Mouse (Mus musculus) limb, embryonic 13.5 days (tissue): ENCODE measurements at regions not wholly inside any gene's neighbourhood (a gene's known extent, or its start where the extent isn't known, plus 50 kb on each side); places are given as distances from the start of the nearest gene placed in this dataset.

Experiments used
- ATAC-seq: fragments of 200-750 bp; cut with Nextera tagmentation; 2 replicates; pipeline ENCODE4 v1.8.0; 2017; ENCODE audit warnings: low read depth, moderate number of reproducible peaks, moderate TSS enrichment; ENCODE audit not compliant: low FRiP score
- H3K27ac ChIP-seq: fragments of 300-500 bp; sonication (generic); 2 replicates; pipeline ENCODE4 v1.5.1; 2015; ENCODE audit warnings: inconsistent platforms, mild to moderate bottlenecking, moderate library complexity
- H3K27me3 ChIP-seq: fragments of 300-500 bp; sonication (generic); 2 replicates; pipeline ENCODE4 v1.6.1; 2015; ENCODE audit warnings: mild to moderate bottlenecking, inconsistent platforms
- H3K36me3 ChIP-seq: fragments of 300-500 bp; sonication (generic); 2 replicates; pipeline ENCODE4 v1.6.1; 2015; ENCODE audit warnings: inconsistent platforms, mild to moderate bottlenecking, moderate library complexity
- H3K4me1 ChIP-seq: fragments of 300-500 bp; sonication (generic); 2 replicates; pipeline ENCODE4 v1.6.1; 2015; ENCODE audit warnings: inconsistent platforms
- H3K4me2 ChIP-seq: fragments of 300-500 bp; sonication (generic); replicated peaks from 2 replicates; pipeline ENCODE4 v1.6.1; 2015; ENCODE audit warnings: inconsistent platforms, mild to moderate bottlenecking, moderate library complexity
- H3K4me3 ChIP-seq: fragments of 300-500 bp; sonication (generic); 2 replicates; pipeline ENCODE4 v1.5.1; 2015; ENCODE audit warnings: moderate library complexity, mild to moderate bottlenecking, inconsistent platforms
- H3K9ac ChIP-seq: fragments of 300-500 bp; sonication (generic); 2 replicates; pipeline ENCODE4 v1.6.1; 2015; ENCODE audit warnings: mild to moderate bottlenecking, inconsistent platforms
- H3K9me3 ChIP-seq: fragments of 300-500 bp; sonication (generic); 2 replicates; pipeline ENCODE4 v1.6.1; 2016; ENCODE audit warnings: inconsistent platforms
- WGBS: fragments of 180-500 bp; shearing (Covaris S2); methylation state at CpG from one replicate; pipeline ENCODE4 v1.1.7; 2015; 5-methylcytosine and 5-hydroxymethylcytosine counted together

DNA sequence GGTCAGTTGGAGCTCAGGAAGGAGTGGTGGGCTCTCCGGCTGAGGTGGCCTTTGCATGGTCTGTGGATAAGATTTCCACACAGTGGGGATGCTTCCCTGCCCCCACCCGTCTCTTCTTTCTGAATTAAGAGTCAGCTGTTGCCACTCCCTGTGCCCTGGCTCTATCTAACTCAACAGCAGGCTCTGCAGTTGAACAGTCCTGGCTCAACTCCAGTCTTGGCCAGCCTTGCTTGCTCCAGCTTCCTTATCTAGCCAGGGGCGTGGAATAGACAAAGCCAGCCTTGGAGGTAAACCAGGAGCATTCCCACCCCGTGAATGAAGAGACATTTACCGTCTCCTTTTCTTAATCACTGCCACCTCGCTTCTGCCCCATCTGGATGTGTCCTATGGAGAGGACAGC is 89.7 kb downstream of the Mn1 start:
- Histone ChIP-seq H3K36me3 (no peaks in the 10 kb centered on the region), H3K27ac (no peak overlapping the region), H3K4me2 (no peak overlapping the region), H3K27me3 (peaks cover 21% of the 10 kb centered on the region), H3K4me3 (no peak overlapping the region), H3K9me3 (no peaks in the 10 kb centered on the region), H3K4me1 (peaks cover 38% of the 10 kb centered on the region), H3K9ac (no peak overlapping the region)
- no peak for ATAC-seq
- 76% methylated on average over 6 of the region's 6 CpGs for WGBS

DNA sequence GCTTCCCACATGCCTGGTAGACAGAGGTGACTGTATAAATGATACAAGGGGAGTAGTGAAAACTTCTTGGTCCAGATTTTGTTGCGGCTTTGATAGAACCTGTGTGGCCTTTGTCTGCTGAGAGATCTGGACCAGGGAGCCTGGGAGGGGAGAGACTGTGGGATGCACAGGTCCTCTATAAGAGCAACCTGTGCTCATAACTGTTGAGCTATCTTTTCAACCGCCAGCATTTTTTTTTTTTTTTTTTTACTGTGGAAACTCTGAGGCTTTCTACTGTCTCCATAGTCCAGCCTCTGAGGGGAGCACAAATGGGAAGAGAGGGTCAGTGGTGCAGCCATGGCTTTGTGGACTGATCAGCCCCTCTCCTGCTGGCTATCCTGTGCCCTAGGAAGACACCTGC is 90.2 kb downstream of the Mn1 start:
- no peak overlapping the region for H3K9ac ChIP-seq
- no peak for ATAC-seq
- H3K27me3 ChIP-seq: peaks cover 20% of the 10 kb centered on the region
- H3K27ac ChIP-seq: no peak overlapping the region
- no peaks in the 10 kb centered on the region for H3K36me3 ChIP-seq
- H3K4me1 ChIP-seq: peaks cover 43% of the 10 kb centered on the region
- H3K4me2 ChIP-seq: no peak overlapping the region
- WGBS: 86% methylated on average over 2 of the region's 2 CpGs
- no peaks in the 10 kb centered on the region for H3K9me3 ChIP-seq
- H3K4me3 ChIP-seq: no peak overlapping the region

DNA sequence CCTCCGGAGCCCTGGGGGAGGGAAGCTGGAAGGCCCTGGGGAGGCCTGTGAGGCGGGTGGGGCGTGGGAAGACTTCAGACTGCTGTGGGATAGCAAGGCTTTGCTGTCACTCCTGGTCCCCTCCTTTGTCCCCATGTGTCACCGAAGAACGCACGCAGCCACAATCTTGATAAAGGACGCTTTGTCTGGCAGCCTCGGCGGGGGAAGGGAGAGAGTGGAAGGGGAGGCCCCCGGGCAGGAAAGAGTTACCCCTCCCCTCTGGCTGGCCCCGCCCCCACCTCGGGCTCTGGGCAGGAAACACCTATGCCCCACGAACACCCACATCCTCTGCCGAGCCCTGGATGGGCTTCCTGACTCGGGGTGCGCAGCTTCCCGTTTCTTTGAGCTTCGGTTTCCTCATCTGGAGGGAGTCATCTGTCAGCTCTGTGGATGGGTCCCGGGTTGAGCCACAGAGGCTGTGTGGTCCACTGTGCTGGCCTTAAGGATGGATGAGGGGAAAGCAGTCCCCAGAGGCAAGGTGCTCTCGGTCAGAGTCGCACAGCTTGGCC is 91.9 kb downstream of the Mn1 start:
- peak overlapping the region; percentile 54 for H3K9ac ChIP-seq
- peak; percentile 45; the same call in 1 of the 2 replicates for ATAC-seq
- WGBS: 4% methylated on average over 21 of the region's 21 CpGs
- peak overlapping the region; percentile 60 for H3K4me2 ChIP-seq
- no peaks in the 10 kb centered on the region for H3K36me3 ChIP-seq
- peaks cover 45% of the 10 kb centered on the region for H3K4me1 ChIP-seq
- H3K9me3 ChIP-seq: no peaks in the 10 kb centered on the region
- H3K27me3 ChIP-seq: peaks cover 28% of the 10 kb centered on the region
- H3K27ac ChIP-seq: 0 out of 2 replicates have a peak overlapping the region, but pooled peaks have one; percentile 23
- H3K4me3 ChIP-seq: peak overlapping the region; percentile 33

DNA sequence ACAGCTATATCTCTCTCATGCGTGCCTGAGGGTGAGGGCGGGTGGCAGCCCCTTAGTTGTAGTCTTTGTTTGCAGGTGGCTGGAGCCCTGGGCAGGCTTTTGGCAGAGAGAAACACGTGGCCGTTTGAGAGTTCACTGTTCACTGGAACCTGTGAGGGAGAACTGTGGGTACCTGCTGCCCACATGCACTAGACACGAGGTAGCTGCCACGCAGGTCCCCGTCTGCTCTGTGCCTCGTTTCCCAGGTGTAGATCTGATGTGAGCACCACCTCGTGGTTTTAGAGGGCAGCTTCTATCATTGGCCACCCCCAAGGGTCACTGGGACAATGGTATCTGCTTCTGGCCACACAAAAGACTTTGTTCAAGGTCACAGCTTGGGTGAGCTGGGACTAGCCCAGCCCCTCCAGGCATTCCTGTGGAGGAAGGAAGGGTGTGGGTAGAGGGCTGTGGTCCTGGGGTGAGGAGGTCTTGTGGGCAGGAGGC is 92.5 kb downstream of the Mn1 start:
- Histone ChIP-seq H3K27ac (0 out of 2 replicates have a peak overlapping the region, but pooled peaks have one; percentile 23), H3K9me3 (no peaks in the 10 kb centered on the region)

DNA sequence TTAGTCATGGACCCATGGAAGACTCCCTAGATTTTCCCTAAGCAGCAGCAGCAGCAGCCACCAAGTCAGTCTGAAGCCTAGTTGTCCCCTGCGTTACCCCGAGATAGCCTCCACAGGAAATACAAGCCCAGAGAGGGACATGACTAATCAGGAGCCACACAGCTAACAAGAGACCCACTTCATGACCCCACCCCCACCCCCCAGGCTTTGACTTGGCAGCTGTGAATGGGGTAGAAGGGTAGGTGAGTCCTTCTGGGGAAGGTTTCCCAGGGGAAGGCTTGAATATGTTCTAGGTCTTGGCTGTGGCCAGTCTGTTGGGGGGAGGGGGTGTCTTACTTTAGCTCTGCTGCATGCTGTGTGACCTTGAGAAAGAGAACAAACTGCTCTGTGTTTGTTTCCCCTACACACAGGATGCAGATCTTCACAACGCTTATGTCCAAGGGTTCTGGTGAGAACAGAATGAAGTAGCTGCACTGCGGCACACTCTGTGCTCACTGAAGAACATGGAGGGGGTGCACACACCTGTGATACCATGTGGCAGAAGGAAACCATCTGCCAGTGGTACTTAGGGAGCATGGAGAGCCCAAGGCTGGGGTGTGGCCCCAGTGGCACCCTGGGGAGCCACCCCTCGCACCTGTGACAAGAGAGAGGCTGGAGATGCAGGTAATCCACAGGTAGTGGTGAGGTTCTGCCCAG is 93.2 kb downstream of the Mn1 start:
- Histone ChIP-seq H3K27ac (no peak overlapping the region), H3K4me1 (peaks cover 45% of the 10 kb centered on the region)
- 70% methylated on average over 5 of the region's 5 CpGs for WGBS

More for the DNA sequence above, 92.5 kb downstream of the Mn1 start:
- ATAC-seq: 0 out of 2 replicates have a peak, but pooled peaks have one; percentile 3
- Histone ChIP-seq H3K27me3 (peaks cover 28% of the 10 kb centered on the region), H3K4me1 (peaks cover 45% of the 10 kb centered on the region), H3K4me2 (peak overlapping the region; percentile 60), H3K36me3 (no peaks in the 10 kb centered on the region), H3K4me3 (peak overlapping the region; percentile 33), H3K9ac (peak overlapping the region; percentile 54; the same call in 1 of the 2 replicates)
- 11% methylated on average over 9 of the region's 9 CpGs for WGBS

DNA sequence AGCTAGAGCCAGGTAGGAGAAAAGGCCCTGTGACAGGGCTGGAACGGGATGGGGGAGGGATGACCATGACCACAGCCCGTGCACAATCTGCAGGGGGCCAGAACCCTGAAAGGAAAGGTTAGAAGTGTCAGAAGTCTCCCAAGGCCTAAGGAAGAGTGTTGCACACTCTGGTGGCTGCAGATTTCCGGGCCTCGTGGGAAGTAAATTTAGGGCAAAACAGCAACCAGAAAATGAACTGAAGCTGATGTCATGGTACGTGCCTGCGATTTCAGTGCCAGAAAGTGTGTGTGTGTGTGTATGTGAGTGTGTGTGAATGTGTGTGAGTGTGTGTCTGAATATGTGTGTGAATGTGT is 93.7 kb downstream of the Mn1 start:
- H3K4me3 ChIP-seq: no peak overlapping the region
- H3K4me1 ChIP-seq: peaks cover 44% of the 10 kb centered on the region
- WGBS: 67% methylated on average over 6 of the region's 6 CpGs
- no peaks in the 10 kb centered on the region for H3K36me3 ChIP-seq
- H3K27me3 ChIP-seq: peaks cover 28% of the 10 kb centered on the region
- H3K27ac ChIP-seq: no peak overlapping the region
- no peak overlapping the region for H3K9ac ChIP-seq
- no peaks in the 10 kb centered on the region for H3K9me3 ChIP-seq
- H3K4me2 ChIP-seq: no peak overlapping the region
- ATAC-seq: no peak

More for the DNA sequence above, 93.2 kb downstream of the Mn1 start:
- Histone ChIP-seq H3K9ac (no peak overlapping the region), H3K36me3 (no peaks in the 10 kb centered on the region), H3K9me3 (no peaks in the 10 kb centered on the region), H3K4me3 (no peak overlapping the region), H3K27me3 (peaks cover 28% of the 10 kb centered on the region), H3K4me2 (no peak overlapping the region)
- ATAC-seq: no peak

DNA sequence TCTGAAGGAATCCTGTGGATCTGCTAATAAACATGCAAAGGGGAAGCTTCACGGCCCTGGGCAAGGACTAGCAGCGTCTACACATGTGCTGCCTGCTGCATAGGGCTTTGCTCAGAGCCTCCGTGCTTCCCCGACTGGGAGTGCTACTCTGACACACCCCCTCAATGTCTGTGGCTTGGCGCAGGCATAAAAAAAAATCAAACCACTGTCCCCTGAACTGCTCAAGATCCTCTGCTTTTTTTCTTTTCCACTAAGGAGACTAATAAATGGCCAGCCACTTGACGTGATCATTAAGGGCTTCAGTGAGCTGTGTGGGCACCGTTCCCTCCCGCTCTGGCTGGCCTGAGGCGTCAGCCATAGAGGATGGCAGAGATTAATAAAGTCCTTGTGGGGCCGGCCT is 94.8 kb downstream of the Mn1 start:
- H3K27ac ChIP-seq: no peak overlapping the region
- no peak overlapping the region for H3K4me3 ChIP-seq
- 9% methylated on average over 10 of the region's 10 CpGs for WGBS
- peak overlapping the region; percentile 14; the same call in 1 of the 2 replicates for H3K9ac ChIP-seq
- no peaks in the 10 kb centered on the region for H3K9me3 ChIP-seq
- peaks cover 28% of the 10 kb centered on the region for H3K27me3 ChIP-seq
- ATAC-seq: no peak
- H3K4me2 ChIP-seq: no peak overlapping the region
- H3K4me1 ChIP-seq: peaks cover 33% of the 10 kb centered on the region
- H3K36me3 ChIP-seq: no peaks in the 10 kb centered on the region

DNA sequence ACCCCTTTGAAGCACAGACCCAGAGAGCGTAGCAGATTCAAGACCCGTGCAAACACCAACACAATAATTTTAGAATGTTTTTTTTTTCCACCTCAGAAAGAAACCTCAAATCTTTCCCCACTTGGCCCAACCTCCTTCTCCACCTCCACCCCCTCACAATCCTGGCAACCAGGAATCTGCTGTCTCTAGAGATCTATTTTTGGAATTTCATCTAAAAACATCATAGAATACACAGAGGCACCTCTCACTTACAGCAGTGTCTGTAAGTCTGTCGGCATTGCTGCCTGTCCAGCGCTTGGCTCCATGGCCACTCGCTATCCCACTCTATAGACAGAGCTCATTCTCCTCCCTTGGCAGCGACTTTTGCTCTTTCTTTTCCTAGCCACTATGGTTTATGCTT is 96.8 kb downstream of the Mn1 start:
- Histone ChIP-seq H3K36me3 (no peaks in the 10 kb centered on the region), H3K27ac (no peak overlapping the region), H3K4me1 (peaks cover 28% of the 10 kb centered on the region), H3K27me3 (peaks cover 28% of the 10 kb centered on the region), H3K9me3 (no peaks in the 10 kb centered on the region), H3K4me3 (no peak overlapping the region), H3K4me2 (no peak overlapping the region), H3K9ac (no peak overlapping the region)
- 79% methylated on average over 6 of the region's 6 CpGs for WGBS
- no peak for ATAC-seq

DNA sequence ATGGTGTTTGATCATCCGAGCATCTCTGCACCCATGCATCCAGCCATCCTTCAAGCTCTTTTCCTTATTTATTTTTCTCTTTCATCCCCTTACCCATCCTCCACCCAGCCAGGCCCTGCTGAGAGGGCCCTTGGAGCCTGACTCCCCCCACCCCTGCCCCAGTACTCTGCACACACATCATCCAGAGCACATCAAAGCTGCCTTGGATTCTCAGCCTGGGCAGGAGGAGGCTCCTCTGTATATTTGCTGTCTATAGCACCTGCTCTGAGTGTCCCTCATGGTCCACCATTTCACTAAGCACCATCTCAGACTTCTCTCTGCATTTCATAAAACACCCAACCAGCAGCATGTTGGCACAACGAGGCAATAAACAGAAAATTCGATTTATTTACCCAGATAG is 101.9 kb downstream of the Mn1 start:
- no peak for ATAC-seq
- 67% methylated on average over 3 of the region's 3 CpGs for whole genome bisulfite sequencing

DNA sequence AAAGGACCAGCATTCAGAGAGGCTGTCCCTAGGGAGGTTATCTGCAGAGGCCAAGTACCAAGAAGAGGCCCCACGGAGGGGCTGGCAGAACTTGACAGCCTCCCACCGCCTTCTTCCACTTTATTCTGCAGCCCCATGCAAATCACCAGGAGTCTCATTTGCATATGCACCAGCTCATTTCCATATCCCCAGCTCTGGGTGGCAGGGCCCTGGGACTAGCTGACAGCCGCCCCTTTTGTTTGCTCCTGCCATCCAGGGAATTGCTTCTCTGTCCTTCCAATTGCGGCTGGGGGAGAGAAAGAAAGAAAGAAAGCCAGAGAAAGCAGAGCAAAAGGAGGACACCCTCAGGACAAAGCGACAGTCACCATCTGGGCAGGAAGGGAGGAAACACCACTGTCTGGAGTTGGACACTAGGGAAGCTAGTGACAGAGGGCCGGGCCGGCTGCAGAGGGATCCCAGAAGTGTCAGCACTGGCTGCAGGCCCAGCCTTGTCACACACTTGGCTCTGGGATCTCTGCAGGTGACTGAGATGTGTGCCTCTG is 102.4 kb downstream of the Mn1 start:
- H3K4me2 ChIP-seq: no peak overlapping the region
- H3K27ac ChIP-seq: no peak overlapping the region
- no peaks in the 10 kb centered on the region for H3K27me3 ChIP-seq
- no peaks in the 10 kb centered on the region for H3K9me3 ChIP-seq
- no peak overlapping the region for H3K4me3 ChIP-seq
- 24% methylated on average over 7 of the region's 7 CpGs for WGBS
- ATAC-seq: no peak
- 0 out of 2 replicates have a peak overlapping the region, but pooled peaks have one; percentile 19 for H3K9ac ChIP-seq
- peaks cover 16% of the 10 kb centered on the region for H3K4me1 ChIP-seq
- no peaks in the 10 kb centered on the region for H3K36me3 ChIP-seq

More for the DNA sequence above, 101.9 kb downstream of the Mn1 start:
- no peak overlapping the region for H3K4me3 ChIP-seq
- 0 out of 2 replicates have a peak overlapping the region, but pooled peaks have one; percentile 19 for H3K9ac ChIP-seq
- no peaks in the 10 kb centered on the region for H3K27me3 ChIP-seq
- H3K36me3 ChIP-seq: no peaks in the 10 kb centered on the region
- no peaks in the 10 kb centered on the region for H3K9me3 ChIP-seq
- peaks cover 16% of the 10 kb centered on the region for H3K4me1 ChIP-seq
- H3K27ac ChIP-seq: no peak overlapping the region
- no peak overlapping the region for H3K4me2 ChIP-seq

DNA sequence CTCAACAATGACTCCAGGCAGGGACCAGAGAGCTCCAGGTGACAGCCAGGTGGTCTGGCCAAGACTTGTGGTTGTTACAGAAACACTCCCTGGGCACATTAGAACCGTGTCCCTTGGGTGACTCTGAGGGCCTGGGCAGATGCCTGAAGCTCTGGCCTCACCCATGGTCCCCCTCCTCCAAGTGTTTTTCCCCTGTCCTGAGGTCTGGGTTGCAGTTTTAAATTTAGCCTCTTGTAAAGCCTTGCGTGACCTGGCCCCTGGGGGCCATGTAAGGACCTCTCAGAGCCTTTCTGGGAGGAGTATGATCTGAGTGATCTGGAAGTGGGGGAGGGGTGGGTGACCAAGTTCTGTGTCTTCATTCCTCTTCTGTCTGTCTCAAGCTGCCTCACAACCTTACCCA is 104.7 kb downstream of the Mn1 start:
- H3K4me3 ChIP-seq: no peak overlapping the region
- no peak overlapping the region for H3K4me2 ChIP-seq
- peak overlapping the region; percentile 16; the same call in 1 of the 2 replicates for H3K27ac ChIP-seq
- H3K9me3 ChIP-seq: no peaks in the 10 kb centered on the region
- H3K4me1 ChIP-seq: peaks cover 16% of the 10 kb centered on the region
- WGBS: 55% methylated on average over 2 of the region's 2 CpGs
- no peak overlapping the region for H3K9ac ChIP-seq
- ATAC-seq: no peak
- H3K27me3 ChIP-seq: peaks cover 3% of the 10 kb centered on the region; the same call in 1 of the 2 replicates
- H3K36me3 ChIP-seq: no peaks in the 10 kb centered on the region

DNA sequence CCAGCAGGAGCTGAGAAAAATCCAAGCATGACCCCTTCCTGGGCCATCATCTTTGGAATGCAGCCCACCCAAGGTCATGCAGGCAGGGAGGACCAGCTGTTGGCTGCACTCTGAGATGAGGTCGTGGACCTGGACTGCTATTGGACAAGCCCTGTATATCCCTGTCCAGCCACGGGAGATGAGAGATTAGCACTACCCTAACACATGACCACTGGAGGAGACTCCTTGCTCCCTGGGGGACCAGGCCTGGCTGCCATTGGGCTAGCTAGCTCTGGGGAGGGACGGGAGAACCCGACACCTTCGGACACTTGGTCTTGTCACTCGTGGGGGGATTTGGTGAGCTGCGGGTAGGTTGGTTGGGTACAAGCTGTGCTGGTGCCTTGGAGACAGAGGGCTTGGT is 105.4 kb downstream of the Mn1 start:
- Histone ChIP-seq H3K4me3 (no peak overlapping the region), H3K4me1 (peaks cover 16% of the 10 kb centered on the region), H3K9ac (no peak overlapping the region), H3K36me3 (no peaks in the 10 kb centered on the region), H3K9me3 (no peaks in the 10 kb centered on the region), H3K4me2 (no peak overlapping the region), H3K27ac (no peak overlapping the region), H3K27me3 (peaks cover 8% of the 10 kb centered on the region)
- ATAC-seq: peak; percentile 87
- 42% methylated on average over 7 of the region's 7 CpGs for WGBS
